Mouse (Mus musculus): Measurements from ENCODE around the gene Fbp1. TPM values are rescaled to one million over a fixed set of nuclear protein-coding genes. Genes with fewer than 3 reads are reported as not detected.

Fbp1 gene
- polyA plus RNA-seq, 1 experiment from 2014 or later = 0.35 TPM

GRCm38 (mm10) chr13:62922645-62923044, 34.6 kb upstream of the Fbp1 start:
- Histone ChIP-seq H3K4me1 (ENCODE audit: control insufficient read depth in 2 of 2, insufficient read depth in 2 of 2, low read length in 2 of 2) (peaks cover 0 to 3% of the 10 kb centered on the region in 2 experiments; a peak in 1 of 4 replicates), H3K4me2 (ENCODE audit: low read length) (no peak overlapping the region), H3K9ac (ENCODE audit: low read length) (no peak overlapping the region), H3K9me3 (ENCODE audit: control insufficient read depth, low read length) (no peaks in the 10 kb centered on the region), H3K27me3 (ENCODE audit: control insufficient read depth, insufficient read depth, low read length) (no peaks in the 10 kb centered on the region), H3K36me3 (ENCODE audit: control insufficient read depth, insufficient read depth, low read length) (no peaks in the 10 kb centered on the region), H3K4me3 (ENCODE audit: control insufficient read depth in 1 of 2, insufficient read depth in 1 of 2, low read depth in 1 of 2, low read length in 2 of 2) (no peak overlapping the region), H3K27ac (replicated peaks in 1 of 2; ENCODE audit: control insufficient read depth in 1 of 2, insufficient read depth in 1 of 2, low read depth in 2 of 2, low read length in 2 of 2) (no peak overlapping the region)
- WGBS = 80% methylated on average over 3 of the region's 3 CpGs
- ATAC-seq (ENCODE audit: insufficient number of reproducible peaks, insufficient read depth, low FRiP score, low read depth) = no peak

DNA sequence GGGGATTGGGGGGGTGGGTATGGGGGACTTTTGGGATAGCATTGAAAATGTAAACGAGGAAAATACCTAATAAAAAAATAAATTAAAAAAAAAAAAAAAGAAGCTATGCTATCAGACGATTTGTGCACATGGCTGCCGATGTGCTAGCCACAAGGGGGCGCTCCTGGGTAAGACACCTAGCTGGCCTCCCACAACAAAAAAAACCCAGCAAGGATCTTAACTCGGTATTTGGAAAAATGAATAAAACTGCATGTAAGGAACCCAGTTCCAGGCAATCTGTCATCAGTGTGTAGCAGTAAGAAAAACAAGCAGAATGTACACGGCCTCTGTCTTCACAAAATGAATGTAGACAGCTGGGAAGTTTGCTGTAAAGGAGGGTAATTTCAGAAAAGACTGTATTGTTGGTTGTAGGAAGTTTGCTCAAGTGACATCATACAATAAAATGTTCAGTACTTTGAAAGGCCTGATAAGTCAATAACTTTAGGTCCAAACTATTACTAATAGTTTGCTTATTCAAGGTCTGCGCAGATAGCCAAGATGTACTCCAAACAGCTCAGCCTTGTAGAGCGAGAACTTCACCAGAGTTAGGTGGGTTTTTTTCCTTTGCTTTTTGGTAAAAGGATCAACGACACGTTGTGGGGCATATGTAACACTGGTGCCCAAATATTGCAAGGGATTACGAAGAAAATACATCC, 31.7 kb upstream of the Fbp1 start:
- ATAC-seq (ENCODE audit: insufficient number of reproducible peaks, insufficient read depth, low FRiP score, low read depth) = no peak
- Histone ChIP-seq H3K4me1 (ENCODE audit: control insufficient read depth in 2 of 2, insufficient read depth in 2 of 2, low read length in 2 of 2) (peaks cover 0 to 3% of the 10 kb centered on the region in 2 experiments; a peak in 1 of 4 replicates), H3K4me3 (ENCODE audit: control insufficient read depth in 1 of 2, insufficient read depth in 1 of 2, low read depth in 1 of 2, low read length in 2 of 2) (no peak overlapping the region), H3K27me3 (ENCODE audit: control insufficient read depth, insufficient read depth, low read length) (no peaks in the 10 kb centered on the region), H3K27ac (replicated peaks in 1 of 2; ENCODE audit: control insufficient read depth in 1 of 2, insufficient read depth in 1 of 2, low read depth in 2 of 2, low read length in 2 of 2) (no peak overlapping the region), H3K4me2 (ENCODE audit: low read length) (no peak overlapping the region), H3K9me3 (ENCODE audit: control insufficient read depth, low read length) (no peaks in the 10 kb centered on the region), H3K36me3 (ENCODE audit: control insufficient read depth, insufficient read depth, low read length) (no peaks in the 10 kb centered on the region), H3K9ac (ENCODE audit: low read length) (no peak overlapping the region)
- WGBS = 31% methylated on average over 11 of the region's 11 CpGs

DNA sequence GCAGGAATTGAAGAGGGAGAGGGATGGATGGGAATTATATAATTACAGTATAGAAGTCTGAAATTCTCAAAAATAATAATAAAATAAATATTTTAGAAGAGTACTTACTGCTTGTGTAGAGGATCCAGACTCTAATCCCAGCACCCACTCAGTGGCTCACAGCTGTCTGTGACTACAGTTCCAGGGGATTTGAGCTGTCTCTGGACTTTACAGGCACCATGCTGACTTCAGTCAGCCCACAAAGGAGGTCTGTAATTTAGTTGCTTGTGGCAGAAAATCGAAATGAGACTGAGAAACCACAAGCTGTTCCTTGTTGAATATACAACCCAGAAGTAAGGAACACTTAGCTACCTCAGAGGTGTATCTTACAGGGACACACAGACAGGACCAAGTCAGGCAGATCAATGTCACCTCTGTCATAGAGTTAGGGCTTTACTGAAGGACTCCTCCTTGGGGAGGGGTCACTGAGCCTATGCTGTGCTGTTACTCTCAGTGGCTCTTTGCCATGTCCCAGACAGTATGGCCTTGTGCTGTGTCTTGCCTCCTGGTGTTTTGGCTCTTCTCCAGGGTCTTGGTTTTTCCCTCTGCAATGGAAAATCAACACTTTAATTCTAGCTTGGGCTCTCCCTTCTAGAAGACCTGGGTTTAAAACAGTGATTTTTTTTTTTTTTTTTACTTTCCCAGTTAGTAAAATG, 29.5 kb upstream of the Fbp1 start:
- H3K27me3 ChIP-seq (ENCODE audit: control insufficient read depth, insufficient read depth, low read length) = no peaks in the 10 kb centered on the region
- H3K36me3 ChIP-seq (ENCODE audit: control insufficient read depth, insufficient read depth, low read length) = no peaks in the 10 kb centered on the region
- no peaks in the 10 kb centered on the region for H3K4me1 ChIP-seq (ENCODE audit: control insufficient read depth in 2 of 2, insufficient read depth in 2 of 2, low read length in 2 of 2)
- H3K9me3 ChIP-seq (ENCODE audit: control insufficient read depth, low read length) = no peaks in the 10 kb centered on the region
- 54% methylated on average over 1 of the region's 1 CpGs for WGBS
- ATAC-seq (ENCODE audit: insufficient number of reproducible peaks, insufficient read depth, low FRiP score, low read depth) = no peak; the same call in 1 of the 2 replicates
- no peak overlapping the region for H3K27ac ChIP-seq (replicated peaks in 1 of 2; ENCODE audit: control insufficient read depth in 1 of 2, insufficient read depth in 1 of 2, low read depth in 2 of 2, low read length in 2 of 2)
- no peak overlapping the region for H3K4me3 ChIP-seq (ENCODE audit: control insufficient read depth in 1 of 2, insufficient read depth in 1 of 2, low read depth in 1 of 2, low read length in 2 of 2)
- no peak overlapping the region for H3K4me2 ChIP-seq (ENCODE audit: low read length)
- H3K9ac ChIP-seq (ENCODE audit: low read length) = no peak overlapping the region

DNA sequence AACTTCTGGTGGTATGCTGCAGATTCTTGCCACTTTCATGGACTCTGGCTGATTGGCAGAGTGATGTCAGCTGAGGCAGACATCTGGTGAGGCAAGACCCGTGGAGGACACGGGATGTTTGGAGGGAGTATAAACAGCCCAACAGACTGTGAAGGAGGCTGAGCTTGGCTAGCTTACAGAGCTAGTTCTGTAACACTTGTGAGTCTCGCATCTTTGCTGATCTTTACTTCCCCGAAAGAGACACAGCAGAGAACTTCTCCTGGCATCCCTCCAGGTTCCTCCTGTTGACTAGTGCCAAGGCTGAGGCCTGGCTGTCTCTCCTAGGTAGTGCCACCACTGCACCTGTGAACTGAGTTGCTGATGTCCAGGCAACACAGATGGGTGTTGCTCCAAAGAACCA, 28.6 kb upstream of the Fbp1 start:
- no peak for ATAC-seq (ENCODE audit: insufficient number of reproducible peaks, insufficient read depth, low FRiP score, low read depth)
- H3K4me1 ChIP-seq (ENCODE audit: control insufficient read depth in 2 of 2, insufficient read depth in 2 of 2, low read length in 2 of 2) = no peaks in the 10 kb centered on the region
- H3K4me2 ChIP-seq (ENCODE audit: low read length) = no peak overlapping the region
- 61% methylated on average over 4 of the region's 4 CpGs for WGBS
- H3K27me3 ChIP-seq (ENCODE audit: control insufficient read depth, insufficient read depth, low read length) = no peaks in the 10 kb centered on the region
- H3K36me3 ChIP-seq (ENCODE audit: control insufficient read depth, insufficient read depth, low read length) = no peaks in the 10 kb centered on the region
- no peak overlapping the region for H3K27ac ChIP-seq (replicated peaks in 1 of 2; ENCODE audit: control insufficient read depth in 1 of 2, insufficient read depth in 1 of 2, low read depth in 2 of 2, low read length in 2 of 2)
- H3K9ac ChIP-seq (ENCODE audit: low read length) = no peak overlapping the region
- no peaks in the 10 kb centered on the region for H3K9me3 ChIP-seq (ENCODE audit: control insufficient read depth, low read length)
- H3K4me3 ChIP-seq (ENCODE audit: control insufficient read depth in 1 of 2, insufficient read depth in 1 of 2, low read depth in 1 of 2, low read length in 2 of 2) = no peak overlapping the region

DNA sequence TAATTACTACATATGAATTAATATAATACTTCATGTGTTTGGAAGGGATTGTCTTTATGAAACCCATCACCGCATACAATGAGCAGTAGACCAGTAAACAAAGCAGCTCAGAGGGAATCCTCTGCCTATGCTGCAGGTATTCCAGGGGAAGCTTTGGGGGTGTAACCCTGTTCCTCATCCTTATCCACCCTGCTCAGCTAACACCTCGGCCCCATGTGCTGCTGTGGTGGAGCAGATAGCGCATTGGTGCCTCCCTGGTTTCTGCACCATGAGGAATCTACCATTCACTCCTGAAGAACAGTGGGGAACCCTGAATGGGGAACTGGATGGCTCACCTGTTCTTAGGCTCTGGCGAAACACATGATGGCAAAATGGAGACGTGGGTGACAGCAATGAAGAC, 23.5 kb upstream of the Fbp1 start:
- WGBS = 74% methylated on average over 5 of the region's 5 CpGs

GRCm38 (mm10) chr13:62910206-62910605, 22.1 kb upstream of the Fbp1 start:
- ATAC-seq (ENCODE audit: insufficient number of reproducible peaks, insufficient read depth, low FRiP score, low read depth) = no peak
- Histone ChIP-seq H3K9me3 (ENCODE audit: control insufficient read depth, low read length) (no peaks in the 10 kb centered on the region), H3K27ac (replicated peaks in 1 of 2; ENCODE audit: control insufficient read depth in 1 of 2, insufficient read depth in 1 of 2, low read depth in 2 of 2, low read length in 2 of 2) (no peak overlapping the region), H3K4me3 (ENCODE audit: control insufficient read depth in 1 of 2, insufficient read depth in 1 of 2, low read depth in 1 of 2, low read length in 2 of 2) (no peak overlapping the region), H3K9ac (ENCODE audit: low read length) (no peak overlapping the region), H3K4me2 (ENCODE audit: low read length) (no peak overlapping the region), H3K36me3 (ENCODE audit: control insufficient read depth, insufficient read depth, low read length) (no peaks in the 10 kb centered on the region), H3K27me3 (ENCODE audit: control insufficient read depth, insufficient read depth, low read length) (no peaks in the 10 kb centered on the region), H3K4me1 (ENCODE audit: control insufficient read depth in 2 of 2, insufficient read depth in 2 of 2, low read length in 2 of 2) (peaks cover 0 to 3% of the 10 kb centered on the region in 2 experiments; a peak in 2 of 4 replicates)
- WGBS = 76% methylated on average over 4 of the region's 4 CpGs

More for the DNA sequence above, 23.5 kb upstream of the Fbp1 start:
- no peak for ATAC-seq (ENCODE audit: insufficient number of reproducible peaks, insufficient read depth, low FRiP score, low read depth)
- no peaks in the 10 kb centered on the region for H3K9me3 ChIP-seq (ENCODE audit: control insufficient read depth, low read length)
- no peak overlapping the region for H3K9ac ChIP-seq (ENCODE audit: low read length)
- no peaks in the 10 kb centered on the region for H3K36me3 ChIP-seq (ENCODE audit: control insufficient read depth, insufficient read depth, low read length)
- H3K4me1 ChIP-seq (ENCODE audit: control insufficient read depth in 2 of 2, insufficient read depth in 2 of 2, low read length in 2 of 2) = peaks cover 0 to 3% of the 10 kb centered on the region in 2 experiments; a peak in 2 of 4 replicates
- no peak overlapping the region for H3K4me3 ChIP-seq (ENCODE audit: control insufficient read depth in 1 of 2, insufficient read depth in 1 of 2, low read depth in 1 of 2, low read length in 2 of 2)
- no peak overlapping the region for H3K27ac ChIP-seq (replicated peaks in 1 of 2; ENCODE audit: control insufficient read depth in 1 of 2, insufficient read depth in 1 of 2, low read depth in 2 of 2, low read length in 2 of 2)
- H3K27me3 ChIP-seq (ENCODE audit: control insufficient read depth, insufficient read depth, low read length) = no peaks in the 10 kb centered on the region
- H3K4me2 ChIP-seq (ENCODE audit: low read length) = no peak overlapping the region

DNA sequence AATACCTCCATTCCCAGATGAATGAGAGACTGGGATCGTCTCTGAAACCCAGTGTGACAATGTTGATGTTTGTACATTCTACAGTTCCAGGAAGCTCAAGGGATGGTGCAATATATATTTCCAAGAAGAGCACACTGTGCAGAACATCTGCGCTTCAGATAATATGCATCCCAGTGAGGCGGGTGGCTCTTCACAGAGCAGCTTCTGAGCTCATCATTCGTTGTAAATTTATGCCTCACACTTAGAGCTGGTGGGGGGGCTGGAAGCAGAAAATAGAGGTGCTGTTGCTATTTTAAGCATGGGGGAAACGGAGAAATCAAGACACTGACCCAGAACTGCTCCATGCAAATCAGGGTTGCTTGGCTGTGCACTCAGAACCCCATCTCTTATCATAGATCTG, 21.7 kb upstream of the Fbp1 start:
- ATAC-seq (ENCODE audit: insufficient number of reproducible peaks, insufficient read depth, low FRiP score, low read depth) = no peak
- no peak overlapping the region for H3K27ac ChIP-seq (replicated peaks in 1 of 2; ENCODE audit: control insufficient read depth in 1 of 2, insufficient read depth in 1 of 2, low read depth in 2 of 2, low read length in 2 of 2)
- no peak overlapping the region for H3K4me3 ChIP-seq (ENCODE audit: control insufficient read depth in 1 of 2, insufficient read depth in 1 of 2, low read depth in 1 of 2, low read length in 2 of 2)
- no peak overlapping the region for H3K4me2 ChIP-seq (ENCODE audit: low read length)
- H3K9ac ChIP-seq (ENCODE audit: low read length) = no peak overlapping the region
- no peaks in the 10 kb centered on the region for H3K36me3 ChIP-seq (ENCODE audit: control insufficient read depth, insufficient read depth, low read length)
- H3K4me1 ChIP-seq (ENCODE audit: control insufficient read depth in 2 of 2, insufficient read depth in 2 of 2, low read length in 2 of 2) = peaks cover 0 to 3% of the 10 kb centered on the region in 2 experiments; a peak in 2 of 4 replicates
- H3K9me3 ChIP-seq (ENCODE audit: control insufficient read depth, low read length) = no peaks in the 10 kb centered on the region
- no peaks in the 10 kb centered on the region for H3K27me3 ChIP-seq (ENCODE audit: control insufficient read depth, insufficient read depth, low read length)
- WGBS = 54% methylated on average over 5 of the region's 5 CpGs
